Mouse (Mus musculus): ENCODE results near the gene Isg20l2. TPM values are rescaled to one million over a fixed set of nuclear protein-coding genes. Genes with fewer than 3 reads are reported as not detected.

Isg20l2 gene
- polyA plus RNA-seq, 1 experiment = 18.4 TPM

DNA sequence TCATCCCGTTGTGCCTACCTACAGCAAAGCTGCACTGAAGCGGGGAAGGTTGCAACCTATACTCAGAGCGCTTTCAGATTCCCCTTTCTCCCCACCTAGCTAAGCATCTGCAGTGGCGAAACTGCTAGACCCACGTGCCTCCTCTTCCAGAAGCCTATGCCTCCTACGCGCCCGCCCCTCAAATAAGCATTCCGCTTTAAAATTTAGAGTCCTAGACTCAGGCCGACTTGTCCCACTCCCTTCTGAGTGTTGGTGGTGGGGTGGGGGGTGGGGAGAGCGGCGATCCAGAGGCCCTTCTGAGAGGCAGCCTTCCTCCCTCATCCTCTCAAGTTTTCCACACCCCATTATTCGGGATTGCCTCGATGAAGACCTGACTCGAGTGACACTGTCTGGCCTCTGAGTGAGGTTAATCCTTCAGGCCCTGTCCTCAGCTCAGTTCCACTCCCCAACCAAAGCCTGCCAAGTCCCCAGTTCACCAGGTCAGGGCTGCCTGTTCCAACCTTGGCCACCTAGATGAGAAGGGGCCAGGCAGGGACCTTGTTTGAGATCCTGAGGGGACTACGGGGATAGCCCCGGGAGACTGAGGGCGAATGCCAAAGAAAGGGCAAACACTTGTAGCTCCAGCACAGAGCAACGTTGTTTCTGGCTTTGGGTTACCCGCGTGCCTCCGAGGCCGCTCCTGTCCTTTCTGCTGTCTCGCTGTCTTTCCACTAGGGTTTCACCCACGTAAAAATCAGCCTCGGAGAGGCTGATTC, 17.1 kb downstream of the Isg20l2 start:
- 5% methylated on average over 26 of the region's 26 CpGs for WGBS
- no peak for TF ChIP-seq CTCF (IDR thresholded peaks at IDR 0.05; ENCODE audit: control insufficient read depth, insufficient read depth, low read length)
- TF ChIP-seq POLR2A (IDR thresholded peaks at IDR 0.05; ENCODE audit: borderline replicate concordance, control insufficient read depth, low read depth, low read length) = no peak
- Histone ChIP-seq H3K4me1 (ENCODE audit: control insufficient read depth, insufficient read depth, low read length) (no peaks in the 10 kb centered on the region), H3K27ac (ENCODE audit: control insufficient read depth, insufficient read depth, low read depth, low read length, poor library complexity) (no peak overlapping the region), H3K4me3 (replicated peaks; ENCODE audit: control insufficient read depth, low read depth, low read length) (no peak overlapping the region)

DNA sequence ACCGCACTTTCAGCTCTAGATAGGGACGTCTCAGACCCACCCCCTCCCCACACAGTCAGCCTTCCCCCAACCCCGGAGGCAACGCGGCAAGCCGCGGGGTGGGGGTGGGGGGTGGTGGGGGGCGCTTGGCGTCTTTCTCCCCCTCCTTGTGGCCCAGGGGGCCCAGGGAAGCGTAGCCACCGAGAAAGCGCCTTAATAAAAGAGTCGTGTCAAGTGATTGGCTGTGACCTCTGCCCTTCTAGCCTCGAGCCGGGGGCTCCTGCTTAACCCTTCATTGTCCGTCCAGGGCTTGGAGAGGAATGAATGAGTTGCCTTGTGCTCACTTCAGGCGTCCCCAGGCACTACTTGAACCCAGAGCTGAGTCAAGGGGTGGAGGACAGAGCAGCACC, 17.7 kb downstream of the Isg20l2 start:
- WGBS = 4% methylated on average over 17 of the region's 17 CpGs
- no peaks in the 10 kb centered on the region for H3K4me1 ChIP-seq (ENCODE audit: control insufficient read depth, insufficient read depth, low read length)
- H3K4me3 ChIP-seq (replicated peaks; ENCODE audit: control insufficient read depth, low read depth, low read length) = no peak overlapping the region
- no peak for TF ChIP-seq POLR2A (IDR thresholded peaks at IDR 0.05; ENCODE audit: borderline replicate concordance, control insufficient read depth, low read depth, low read length)
- no peak for TF ChIP-seq CTCF (IDR thresholded peaks at IDR 0.05; ENCODE audit: control insufficient read depth, insufficient read depth, low read length)
- H3K27ac ChIP-seq (ENCODE audit: control insufficient read depth, insufficient read depth, low read depth, low read length, poor library complexity) = no peak overlapping the region

DNA sequence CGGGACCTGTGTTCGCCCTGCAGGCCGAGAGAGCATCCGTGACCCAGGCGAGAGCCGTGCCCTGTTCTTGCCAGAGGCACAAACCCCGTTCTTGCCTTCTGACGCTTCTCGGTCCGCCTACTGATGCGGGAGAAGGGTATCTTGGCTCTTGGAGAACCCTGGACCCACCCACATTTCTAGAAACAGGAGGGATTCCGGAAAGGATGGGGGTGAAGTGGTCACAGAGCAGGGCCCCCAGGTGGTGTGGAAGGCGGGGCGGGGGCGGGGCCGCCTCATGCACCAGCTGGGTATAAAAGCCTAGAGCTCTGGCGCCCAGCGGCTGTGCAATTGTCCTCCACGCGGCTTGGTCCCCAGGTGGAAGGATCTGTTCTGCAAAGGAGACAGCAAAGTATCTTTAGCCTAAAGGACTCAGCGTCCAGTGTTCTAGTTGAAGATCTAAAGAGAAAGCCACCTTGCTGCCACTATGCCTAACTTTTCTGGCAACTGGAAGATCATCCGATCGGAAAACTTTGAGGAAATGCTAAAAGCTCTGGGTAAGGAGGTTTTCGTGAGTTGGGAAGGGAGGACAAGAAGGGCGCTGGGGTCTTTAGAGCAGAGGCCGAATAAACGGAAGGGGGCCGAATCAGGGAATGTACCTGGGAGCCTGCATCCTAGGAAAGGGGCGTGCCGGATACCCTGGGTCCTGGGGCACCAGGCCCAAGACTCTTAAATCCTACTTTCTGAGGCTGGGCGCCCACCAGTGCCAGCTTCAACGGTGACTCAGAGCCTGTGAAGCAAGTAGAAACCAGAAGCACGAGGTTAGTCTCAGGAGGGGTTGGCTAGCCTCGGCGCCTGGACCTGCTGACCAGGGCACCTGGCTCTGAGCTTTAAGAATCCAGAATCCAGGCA, 18.5 kb downstream of the Isg20l2 start, which contains the start of gene Crabp2:
Gene Crabp2, plus strand, starts transcription at position 289 of the 888 bp plus-strand sequence.
- TF ChIP-seq POLR2A (IDR thresholded peaks at IDR 0.05; ENCODE audit: borderline replicate concordance, control insufficient read depth, low read depth, low read length) (no peak), CTCF (IDR thresholded peaks at IDR 0.05; ENCODE audit: control insufficient read depth, insufficient read depth, low read length) (no peak)
- 5% methylated on average over 35 of the region's 35 CpGs for WGBS
- H3K27ac ChIP-seq (ENCODE audit: control insufficient read depth, insufficient read depth, low read depth, low read length, poor library complexity) = no peak within 1 kb of the TSS; the same call in 1 of the 2 replicates

DNA sequence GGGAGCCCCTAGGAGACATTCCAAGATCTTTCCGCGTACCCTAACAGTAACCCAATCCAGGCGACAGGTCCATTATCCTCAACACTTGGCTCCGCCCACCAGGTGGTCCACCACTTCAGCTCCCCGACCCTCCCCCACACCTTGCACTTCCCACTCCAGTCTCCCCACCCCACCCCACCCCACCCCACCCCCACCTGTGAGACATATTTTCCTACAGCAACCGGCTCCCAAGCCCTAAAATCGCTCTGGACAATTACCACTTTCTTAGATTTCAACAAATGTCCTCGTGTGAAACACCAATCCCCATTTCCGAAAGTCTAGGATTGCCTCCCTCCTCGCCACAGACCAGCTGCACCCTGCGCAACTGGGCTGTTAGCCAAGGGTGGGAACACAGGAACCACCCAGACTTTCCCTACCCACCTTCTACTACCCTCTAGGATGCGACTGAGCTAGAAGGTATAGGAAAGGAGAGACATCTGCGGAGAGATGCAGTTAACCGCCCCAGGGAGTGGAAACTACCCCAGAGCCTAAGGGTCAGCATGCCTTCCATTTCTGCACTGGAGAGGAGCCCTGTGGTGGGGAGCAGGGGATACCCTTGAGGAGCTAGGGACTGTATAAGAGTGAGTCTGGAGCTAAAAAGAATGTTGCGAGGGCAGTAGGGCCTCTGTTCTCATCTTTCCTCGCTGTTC, 19.3 kb downstream of the Isg20l2 start:
- 29% methylated on average over 16 of the region's 16 CpGs for WGBS
- no peak for TF ChIP-seq POLR2A (IDR thresholded peaks at IDR 0.05; ENCODE audit: borderline replicate concordance, control insufficient read depth, low read depth, low read length)
- no peaks in the 10 kb centered on the region for H3K4me1 ChIP-seq (ENCODE audit: control insufficient read depth, insufficient read depth, low read length)
- H3K4me3 ChIP-seq (replicated peaks; ENCODE audit: control insufficient read depth, low read depth, low read length) = no peak overlapping the region
- H3K27ac ChIP-seq (ENCODE audit: control insufficient read depth, insufficient read depth, low read depth, low read length, poor library complexity) = no peak overlapping the region

More for the DNA sequence above, 18.5 kb downstream of the Isg20l2 start, which contains the start of gene Crabp2:
- H3K4me3 ChIP-seq (replicated peaks; ENCODE audit: control insufficient read depth, low read depth, low read length) = no peak within 1 kb of the TSS
- H3K4me1 ChIP-seq (ENCODE audit: control insufficient read depth, insufficient read depth, low read length) = no peaks in the 10 kb centered on the region

DNA sequence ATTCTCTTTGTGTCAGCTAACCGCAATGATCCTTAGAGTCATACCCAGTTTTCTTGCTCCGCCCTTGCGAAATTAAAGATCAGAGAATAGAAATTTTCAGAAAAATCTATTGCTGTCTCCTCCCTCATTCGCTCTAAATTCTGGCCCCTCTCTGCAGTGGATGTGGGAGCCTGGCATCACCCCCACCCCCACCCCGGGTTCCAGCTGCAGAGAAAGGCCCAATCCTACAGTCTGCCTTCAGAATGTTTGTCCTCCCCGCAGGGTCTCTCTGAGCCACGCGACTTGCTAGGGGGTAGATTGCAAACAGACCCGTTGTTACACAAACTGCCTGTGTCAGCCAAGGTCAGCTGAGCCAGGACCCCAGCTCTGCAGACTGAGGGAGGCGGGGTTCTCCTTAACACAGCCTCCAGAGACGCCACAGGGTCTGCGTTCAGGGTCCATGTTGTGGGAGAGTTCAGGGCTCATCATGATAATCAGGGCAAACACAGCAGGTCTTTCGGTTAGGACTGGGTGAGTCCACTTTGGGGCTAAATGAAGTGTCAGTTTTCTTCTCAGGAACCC, 19.9 kb downstream of the Isg20l2 start:
- TF ChIP-seq POLR2A (IDR thresholded peaks at IDR 0.05; ENCODE audit: borderline replicate concordance, control insufficient read depth, low read depth, low read length) (no peak), CTCF (IDR thresholded peaks at IDR 0.05; ENCODE audit: control insufficient read depth, insufficient read depth, low read length) (no peak)

DNA sequence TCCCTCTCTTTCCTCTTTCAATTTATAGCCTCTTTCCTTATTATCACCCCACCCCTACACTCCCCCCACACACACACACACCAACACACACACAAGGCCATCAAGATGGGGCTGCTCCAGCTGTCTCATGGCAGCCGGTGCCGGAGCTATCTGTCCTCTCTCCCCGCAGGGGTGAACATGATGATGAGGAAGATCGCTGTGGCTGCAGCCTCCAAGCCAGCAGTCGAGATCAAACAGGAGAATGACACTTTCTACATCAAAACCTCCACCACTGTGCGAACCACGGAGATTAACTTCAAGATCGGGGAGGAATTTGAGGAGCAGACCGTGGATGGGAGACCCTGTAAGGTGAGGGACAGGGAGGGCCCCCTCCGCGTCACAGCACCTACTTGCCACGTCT, 21.8 kb downstream of the Isg20l2 start:
- TF ChIP-seq CTCF (IDR thresholded peaks at IDR 0.05; ENCODE audit: control insufficient read depth, insufficient read depth, low read length) = no peak
- TF ChIP-seq POLR2A (IDR thresholded peaks at IDR 0.05; ENCODE audit: borderline replicate concordance, control insufficient read depth, low read depth, low read length) = no peak
- Histone ChIP-seq H3K4me3 (replicated peaks; ENCODE audit: control insufficient read depth, low read depth, low read length) (no peak overlapping the region), H3K27ac (ENCODE audit: control insufficient read depth, insufficient read depth, low read depth, low read length, poor library complexity) (no peak overlapping the region), H3K4me1 (ENCODE audit: control insufficient read depth, insufficient read depth, low read length) (no peaks in the 10 kb centered on the region)
- 22% methylated on average over 12 of the region's 12 CpGs for WGBS

More for the DNA sequence above, 19.9 kb downstream of the Isg20l2 start:
- no peaks in the 10 kb centered on the region for H3K4me1 ChIP-seq (ENCODE audit: control insufficient read depth, insufficient read depth, low read length)
- WGBS = 34% methylated on average over 13 of the region's 13 CpGs
- H3K4me3 ChIP-seq (replicated peaks; ENCODE audit: control insufficient read depth, low read depth, low read length) = no peak overlapping the region
- H3K27ac ChIP-seq (ENCODE audit: control insufficient read depth, insufficient read depth, low read depth, low read length, poor library complexity) = no peak overlapping the region

DNA sequence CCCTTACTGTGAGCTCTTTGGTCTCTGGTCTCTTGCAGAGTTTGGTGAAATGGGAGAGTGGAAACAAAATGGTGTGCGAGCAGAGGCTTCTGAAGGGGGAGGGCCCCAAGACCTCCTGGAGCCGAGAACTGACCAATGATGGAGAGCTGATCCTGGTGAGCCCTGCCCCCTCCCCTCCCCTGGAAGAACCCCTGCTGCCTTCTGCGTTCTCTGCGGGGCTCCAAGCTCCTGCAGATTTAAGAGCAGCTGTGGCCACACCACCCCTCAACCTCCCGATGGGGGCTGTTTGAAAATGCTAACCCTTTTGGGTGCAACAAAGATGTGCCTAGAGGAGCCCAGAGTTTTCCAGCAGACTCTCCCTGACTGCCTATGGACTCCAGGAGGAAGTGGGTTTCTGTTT, 22.3 kb downstream of the Isg20l2 start:
- TF ChIP-seq POLR2A (IDR thresholded peaks at IDR 0.05; ENCODE audit: borderline replicate concordance, control insufficient read depth, low read depth, low read length) (no peak), CTCF (IDR thresholded peaks at IDR 0.05; ENCODE audit: control insufficient read depth, insufficient read depth, low read length) (no peak)
- Histone ChIP-seq H3K4me3 (replicated peaks; ENCODE audit: control insufficient read depth, low read depth, low read length) (no peak overlapping the region), H3K27ac (ENCODE audit: control insufficient read depth, insufficient read depth, low read depth, low read length, poor library complexity) (no peak overlapping the region), H3K4me1 (ENCODE audit: control insufficient read depth, insufficient read depth, low read length) (no peaks in the 10 kb centered on the region)
- WGBS = 7% methylated on average over 5 of the region's 5 CpGs

Measured in bone marrow, adult 2 months (tissue).